Mouse (Mus musculus): ENCODE measurements at regions not wholly inside any gene's neighbourhood (a gene's known extent, or its start where the extent isn't known, plus 50 kb on each side); places are given as distances from the start of the nearest gene placed in this dataset.

DNA sequence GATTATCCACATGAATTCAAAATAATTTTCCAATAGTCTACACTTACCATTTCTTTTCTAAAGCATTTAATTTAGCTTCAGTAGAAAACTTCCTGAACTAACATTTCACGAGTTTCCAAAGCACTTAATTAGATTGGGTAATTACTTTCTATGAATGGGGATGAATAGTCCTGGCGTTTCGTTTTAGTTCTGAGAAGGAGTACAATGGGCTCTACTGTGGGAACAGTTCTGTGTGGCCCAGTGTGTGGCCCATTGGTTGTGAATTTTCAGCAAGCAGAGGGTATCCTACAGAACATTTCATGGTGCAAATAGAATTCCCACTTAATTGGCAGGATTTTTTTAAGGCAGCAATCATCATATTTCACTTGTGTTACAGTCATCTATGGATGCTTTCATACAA lies 95.5 kb downstream of the 1700017N19Rik start:
- DNase-seq (ENCODE audit: low spot score): no peak

DNA sequence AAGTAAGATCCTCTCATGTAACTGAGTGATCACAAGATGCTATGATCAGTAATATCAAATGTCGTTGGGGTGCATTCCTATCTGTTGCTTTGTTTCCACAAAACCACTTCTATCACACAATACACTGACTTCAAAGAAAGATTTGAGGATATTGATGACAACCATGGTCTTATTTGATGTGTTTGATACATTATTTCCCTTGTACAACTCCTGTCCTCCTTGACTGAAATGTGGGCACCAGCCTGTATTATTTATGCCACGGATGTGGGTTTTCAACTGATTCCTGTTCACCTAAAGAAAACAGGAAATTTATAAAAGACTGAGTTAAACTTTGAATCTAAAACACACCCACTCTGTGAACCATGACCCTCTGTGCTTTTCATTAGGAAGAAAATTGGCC lies 105.7 kb downstream of the 1700017N19Rik start:
- no peak for DNase-seq (ENCODE audit: low spot score)

DNA sequence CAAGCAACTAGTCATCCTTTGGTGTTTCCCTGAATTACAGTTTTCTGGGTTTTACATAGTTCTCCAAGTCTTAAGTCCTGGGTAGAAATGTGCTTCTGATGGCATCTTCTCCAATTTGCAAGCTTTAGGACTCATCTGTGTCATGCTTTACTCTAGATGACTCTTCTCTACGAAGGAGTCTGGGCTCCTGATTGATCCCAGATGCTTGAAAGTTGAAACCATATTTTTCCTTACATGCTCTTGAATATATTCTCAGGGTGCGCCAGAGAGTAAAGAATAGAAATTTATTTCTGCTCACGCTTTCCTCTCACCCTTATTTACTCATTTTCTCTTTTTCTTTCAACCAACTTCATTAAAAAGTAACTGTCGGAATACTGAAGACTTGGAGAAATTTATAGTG lies 108.9 kb downstream of the 1700017N19Rik start:
- no peak for DNase-seq (ENCODE audit: low spot score)

DNA sequence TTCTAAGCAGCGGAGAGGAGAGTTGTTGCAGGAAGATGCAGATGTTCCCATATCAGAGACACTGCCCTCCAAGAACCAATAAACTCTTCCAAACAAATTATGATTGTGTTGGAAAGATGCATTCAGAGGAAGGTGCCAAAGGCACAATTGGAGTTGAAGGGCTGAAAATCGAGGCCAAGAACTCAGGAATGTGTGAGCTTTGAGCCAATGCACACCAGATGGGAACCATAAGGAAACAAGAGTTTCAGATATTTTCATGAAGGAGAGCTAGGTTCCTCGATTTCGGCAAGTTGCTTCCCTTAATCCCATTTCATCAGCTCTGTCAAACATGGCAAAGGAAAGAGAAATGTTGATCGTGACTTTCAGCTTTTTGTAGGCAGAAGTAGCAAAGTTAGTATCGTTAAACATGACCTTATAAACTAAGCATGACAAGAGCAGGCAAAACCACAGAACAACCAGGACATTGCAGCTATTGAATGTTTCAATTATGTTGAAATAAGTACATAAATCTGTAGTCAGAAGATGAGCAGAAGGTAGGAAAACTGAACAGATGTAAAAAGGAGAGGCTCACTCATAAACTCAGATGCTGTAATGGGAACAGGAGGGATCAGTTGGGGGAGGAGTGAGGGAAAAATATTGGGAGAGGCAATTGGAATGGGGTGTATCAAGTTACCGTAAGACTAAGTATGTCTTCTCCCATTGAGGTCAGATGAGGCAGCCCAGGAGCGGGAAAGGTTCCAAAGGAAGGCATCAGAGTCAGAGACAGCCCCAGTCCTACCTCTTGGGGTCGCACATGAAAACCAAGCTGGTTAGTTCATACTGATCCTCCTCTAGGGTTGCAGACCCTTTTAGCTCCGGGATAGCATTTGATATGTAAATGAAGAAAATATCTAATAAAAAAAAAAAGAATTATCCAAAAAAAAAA lies 110.3 kb downstream of the 1700017N19Rik start:
- DNase-seq (ENCODE audit: low spot score): no peak

DNA sequence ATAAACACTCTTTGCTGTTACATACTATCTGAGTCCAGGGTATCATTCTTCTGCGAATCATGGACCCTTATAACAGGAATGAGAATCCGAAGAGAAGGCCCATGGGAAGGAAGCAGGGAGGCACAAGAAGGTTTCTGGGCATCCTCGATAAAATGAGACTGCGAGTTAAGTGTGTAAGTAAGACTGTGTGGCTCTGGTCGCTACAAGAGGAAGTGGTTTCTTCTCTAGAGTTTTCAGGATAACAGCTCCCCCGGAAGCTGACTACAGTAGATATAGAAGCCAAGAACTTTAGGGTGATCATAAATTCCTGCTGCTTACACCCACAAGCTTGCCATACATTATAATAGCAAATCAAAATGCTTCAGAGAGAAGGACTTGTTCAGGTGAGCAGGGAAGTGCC lies 111.7 kb downstream of the 1700017N19Rik start:
- no peak for DNase-seq (ENCODE audit: low spot score)

DNA sequence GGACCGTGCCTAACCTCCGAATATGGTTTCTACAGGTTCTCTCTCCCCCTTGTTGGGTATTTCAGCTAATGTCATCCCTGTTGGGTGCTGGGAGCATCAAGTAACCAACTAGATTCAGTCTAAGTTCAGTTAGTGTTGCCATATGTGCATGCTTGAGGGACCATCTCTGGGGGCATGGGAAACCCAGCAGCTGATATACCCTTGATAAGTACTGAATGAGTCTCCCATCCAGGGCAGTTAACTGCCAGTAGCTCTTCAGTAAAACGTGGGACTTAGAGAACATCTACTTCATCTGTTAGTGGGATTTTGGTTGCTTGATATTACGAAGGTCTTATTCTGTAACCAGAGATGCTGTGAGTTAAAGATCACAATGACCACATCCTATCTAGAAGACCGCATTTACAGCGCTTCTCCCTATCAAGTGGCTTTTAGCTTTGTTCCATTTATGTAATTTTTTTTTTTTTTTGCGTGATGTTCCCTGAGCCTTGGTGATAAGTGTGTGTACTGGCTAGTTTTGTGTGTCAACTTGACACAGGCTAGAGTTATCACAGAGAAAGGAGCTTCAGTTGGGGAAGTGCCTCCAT lies 125.9 kb downstream of the 1700017N19Rik start:
- no peak for DNase-seq (ENCODE audit: low spot score)

DNA sequence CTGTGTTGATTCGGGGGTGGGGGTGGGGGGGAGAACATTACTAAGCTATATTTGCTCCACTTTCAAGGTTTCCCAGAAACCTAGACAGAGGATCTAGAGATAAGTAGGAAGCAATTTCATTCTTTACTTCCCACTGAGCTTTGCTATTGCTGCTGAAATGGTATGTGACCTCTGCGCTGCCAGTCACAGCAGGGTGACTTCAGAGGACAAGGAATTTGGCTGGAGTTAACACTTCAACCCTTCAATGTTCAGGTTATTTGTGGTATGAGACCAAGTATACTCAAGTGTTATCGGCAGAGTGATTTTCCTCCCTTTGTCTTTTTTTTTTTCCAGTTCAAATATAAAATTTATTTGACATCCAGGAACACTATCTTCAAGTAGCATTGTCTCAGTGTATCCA lies 128.3 kb downstream of the 1700017N19Rik start:
- DNase-seq (ENCODE audit: low spot score): no peak

DNA sequence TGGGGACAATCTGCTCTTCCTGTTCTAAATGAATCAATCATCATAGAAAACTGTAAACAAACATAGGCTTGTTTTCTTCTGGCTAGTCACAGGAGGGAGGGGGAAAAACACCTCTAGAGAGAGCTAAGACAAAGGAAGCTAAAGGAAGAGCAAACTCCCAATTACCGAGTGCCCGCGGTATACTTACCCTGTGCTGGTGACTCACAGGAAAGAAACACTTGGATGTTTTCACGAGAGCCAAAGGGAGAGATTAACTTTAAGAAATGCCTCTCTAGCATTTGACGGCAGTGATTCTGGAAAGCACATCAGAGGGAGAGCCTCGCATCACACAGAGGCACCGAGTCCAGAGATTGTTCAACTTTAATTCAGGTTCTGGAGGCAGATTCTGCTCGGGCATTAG lies 151.0 kb downstream of the 1700017N19Rik start:
- DNase-seq (ENCODE audit: low spot score): no peak

DNA sequence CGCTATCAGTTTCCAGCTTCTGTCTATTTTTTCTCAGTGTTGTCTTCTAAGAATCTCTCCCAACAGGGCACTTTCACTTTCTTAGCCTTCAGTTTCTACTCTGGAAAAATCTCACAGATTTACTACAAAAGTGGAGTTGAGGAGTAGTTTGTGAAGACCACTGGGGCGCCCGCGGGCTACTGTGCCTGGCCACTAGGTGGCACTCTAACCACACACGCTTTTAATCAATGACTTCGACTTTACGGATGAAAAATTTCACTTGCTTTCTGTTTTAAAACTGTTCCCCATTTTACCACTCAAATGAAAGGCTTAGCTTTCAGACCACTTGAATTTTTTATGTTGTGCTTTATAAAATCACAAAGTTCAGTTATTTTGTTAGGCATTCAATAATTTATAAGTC lies 151.8 kb downstream of the 1700017N19Rik start:
- peak; percentile 37 for DNase-seq (ENCODE audit: low spot score)

DNA sequence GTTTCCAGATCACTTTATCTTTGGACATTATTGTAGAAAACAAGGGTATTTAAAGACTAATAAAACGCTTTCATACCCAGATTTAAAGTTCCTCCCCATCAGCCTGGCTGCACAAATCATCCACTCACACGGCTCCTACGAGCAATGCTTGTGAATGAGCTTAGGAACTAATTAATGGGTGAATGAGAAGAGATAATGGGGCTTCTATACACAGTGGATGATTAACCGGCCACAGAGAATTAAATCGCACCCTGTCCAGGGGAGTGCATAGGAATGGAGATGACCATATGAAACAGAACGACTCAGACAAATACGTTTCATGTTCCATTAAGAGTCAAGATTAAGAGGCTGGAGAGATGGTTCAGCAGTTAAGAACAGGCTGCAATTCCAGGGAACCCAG lies 155.9 kb downstream of the 1700017N19Rik start:
- DNase-seq (ENCODE audit: low spot score): no peak

DNA sequence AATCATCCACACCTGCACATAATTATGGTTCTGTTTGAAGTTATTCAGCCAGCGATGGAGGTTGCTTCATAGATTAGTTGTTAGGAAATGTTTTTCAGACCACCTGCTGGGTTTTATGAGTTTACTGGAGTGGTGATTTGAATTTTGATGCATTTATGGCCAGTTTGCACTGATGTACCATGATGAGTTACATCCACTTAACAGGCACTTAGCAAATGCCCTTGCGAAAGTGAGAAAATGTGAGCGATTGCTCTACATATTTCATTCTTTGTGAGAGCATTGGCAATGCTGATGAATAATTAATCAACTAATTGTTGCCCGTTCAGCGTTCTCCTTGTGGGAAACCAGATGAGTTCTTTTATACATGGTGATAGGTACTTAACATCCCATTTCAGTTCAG lies 164.7 kb downstream of the 1700017N19Rik start:
- no peak for DNase-seq (ENCODE audit: low spot score)

DNA sequence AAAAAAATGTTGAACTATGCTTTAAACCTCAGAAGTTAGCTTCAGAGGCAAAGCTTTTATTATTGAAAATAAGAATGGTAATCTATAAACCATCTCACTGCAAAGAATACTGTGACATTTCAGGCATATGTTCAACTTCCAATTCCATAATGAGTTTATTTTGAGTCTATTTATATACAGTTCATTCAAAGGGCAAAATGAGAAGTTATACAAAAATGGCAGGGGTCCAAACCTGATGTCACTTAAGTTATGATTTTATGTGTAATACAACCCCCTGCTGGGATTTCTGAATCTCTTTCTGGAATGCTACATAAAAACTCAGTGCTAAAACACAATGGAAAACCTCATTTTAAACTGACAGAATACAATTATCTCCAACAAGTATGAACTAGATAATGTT lies 184.0 kb downstream of the 1700017N19Rik start:
- no peak for DNase-seq (ENCODE audit: low spot score)

DNA sequence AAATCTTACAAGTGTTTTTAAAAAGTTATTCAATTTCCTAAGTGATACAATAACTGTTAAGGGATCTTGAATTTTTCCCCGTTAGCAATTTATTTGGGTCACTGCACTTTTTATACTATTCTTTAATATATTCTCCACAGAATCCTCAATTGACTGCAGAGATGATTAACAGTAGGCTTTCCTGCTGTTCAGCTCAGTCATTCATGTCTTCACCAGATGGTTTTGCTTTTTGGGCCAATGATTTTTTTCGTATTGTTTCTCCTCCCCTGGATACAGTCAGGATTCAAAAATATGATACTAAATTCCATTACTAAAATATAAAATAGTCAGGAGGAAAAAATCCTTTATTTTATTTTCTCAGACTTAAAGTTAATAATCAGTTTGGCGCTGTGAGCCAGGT lies 201.9 kb downstream of the 1700017N19Rik start:
- no peak for DNase-seq (ENCODE audit: low spot score)

DNA sequence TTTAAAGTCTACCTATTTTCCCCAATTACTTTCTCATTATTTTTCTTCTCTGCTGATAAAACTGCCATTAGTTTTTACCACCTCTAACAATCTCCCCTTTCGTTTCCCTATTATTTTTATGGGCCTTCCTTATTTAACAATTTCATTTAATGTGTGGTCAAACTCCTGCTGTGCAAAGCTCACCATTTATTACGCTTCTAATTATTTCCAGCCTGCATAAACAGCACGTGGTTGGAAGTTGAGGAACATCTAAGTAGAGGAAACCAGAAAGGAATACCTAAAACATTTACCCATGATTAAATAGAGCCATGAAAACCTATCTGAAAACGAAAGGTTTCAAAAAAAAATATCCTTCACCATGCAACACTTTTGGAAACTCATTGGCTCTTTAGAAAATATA lies 202.3 kb downstream of the 1700017N19Rik start:
- DNase-seq (ENCODE audit: low spot score): no peak

DNA sequence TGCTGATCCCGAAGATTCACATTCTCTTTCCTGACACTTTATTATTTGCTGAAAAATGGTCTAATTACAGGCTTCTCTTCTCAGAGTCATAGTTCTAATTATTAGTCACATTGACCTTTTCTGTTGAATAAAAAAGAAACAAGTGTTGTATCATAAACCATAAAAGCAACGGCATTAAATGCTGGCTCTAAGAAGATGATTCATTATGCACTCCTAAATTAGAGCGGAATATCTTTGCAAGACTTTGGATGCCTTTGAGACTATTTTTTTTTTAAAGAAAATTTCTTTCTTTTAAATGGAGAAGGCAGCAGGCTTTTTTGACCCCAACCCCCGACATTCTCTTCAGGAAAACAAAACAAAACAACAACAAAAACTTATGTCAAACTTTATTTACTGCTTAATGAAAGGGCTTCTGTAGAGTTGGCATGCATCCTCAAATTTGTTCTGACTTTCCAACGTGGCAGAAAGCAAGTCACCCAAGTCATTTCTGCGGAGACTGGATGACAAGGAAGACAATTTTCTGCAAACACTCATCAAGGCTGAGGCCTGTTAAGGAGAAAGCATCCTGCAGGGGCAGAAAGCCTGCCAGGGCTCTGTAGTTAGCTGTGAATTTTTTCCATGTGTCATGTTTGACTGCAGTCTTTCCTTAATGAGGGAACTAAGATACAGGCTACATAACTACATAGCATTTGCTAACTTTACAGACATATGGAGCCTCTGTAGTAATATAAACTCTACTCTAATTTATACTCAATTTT lies 205.1 kb downstream of the 1700017N19Rik start:
- DNase-seq (ENCODE audit: low spot score): no peak

DNA sequence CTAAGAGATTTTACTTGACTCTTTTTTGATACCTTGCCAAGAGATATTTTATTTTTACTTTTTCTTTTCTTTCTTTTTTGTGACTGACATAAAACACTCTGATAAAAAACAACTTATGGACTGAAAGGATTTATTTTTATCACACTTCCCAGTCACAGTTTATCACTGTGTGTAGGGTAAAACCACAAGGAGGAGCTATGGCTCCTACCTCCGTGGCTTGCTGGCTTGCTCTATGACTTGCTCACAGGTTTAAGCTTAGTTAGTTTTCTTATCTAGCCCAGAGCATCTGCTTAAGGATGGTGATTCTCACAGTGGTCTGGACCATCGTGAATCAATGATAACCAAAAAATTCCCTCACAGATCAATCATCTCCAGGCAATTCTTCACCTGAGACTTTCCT lies 221.4 kb downstream of the 1700017N19Rik start:
- DNase-seq (ENCODE audit: low spot score): no peak

DNA sequence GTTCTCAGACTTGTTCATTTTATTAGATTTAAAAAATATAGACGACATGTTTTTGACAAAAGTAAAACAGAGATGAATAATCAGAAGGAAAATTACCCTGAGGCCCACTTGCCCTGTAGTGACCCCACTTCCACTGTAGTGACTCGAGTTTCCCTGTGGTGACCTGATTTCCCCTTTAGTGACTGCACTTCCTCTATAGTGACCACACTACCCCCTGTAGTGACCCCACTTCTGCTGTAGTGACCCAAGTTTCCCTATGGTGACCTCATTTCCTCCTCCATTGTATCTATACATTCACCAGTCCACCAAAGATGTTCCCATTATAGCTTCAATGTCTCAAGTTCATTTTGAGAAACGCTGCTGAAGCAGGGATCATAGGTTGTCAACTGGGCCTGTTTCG lies 244.5 kb downstream of the 1700017N19Rik start:
- no peak for DNase-seq (ENCODE audit: low spot score)

DNA sequence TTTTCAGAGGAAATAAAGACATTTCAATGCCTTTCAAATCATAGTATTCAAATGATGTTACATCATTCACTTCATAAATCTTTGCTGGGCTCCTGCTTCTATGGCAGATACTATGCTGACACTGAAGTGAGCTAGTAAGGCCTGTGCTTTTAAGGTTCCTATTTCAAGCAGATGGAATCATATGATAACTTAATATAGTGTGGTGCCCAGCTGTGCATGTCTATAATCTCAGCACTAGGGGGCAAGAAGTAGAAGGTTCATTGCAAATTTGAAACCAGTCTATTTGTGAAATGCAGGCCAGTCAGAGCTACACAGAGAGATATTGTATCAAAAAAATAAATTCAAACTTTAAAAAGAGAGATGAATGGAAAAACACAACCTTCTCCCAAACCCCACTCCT lies 262.9 kb downstream of the 1700017N19Rik start:
- DNase-seq (ENCODE audit: low spot score): no peak

DNA sequence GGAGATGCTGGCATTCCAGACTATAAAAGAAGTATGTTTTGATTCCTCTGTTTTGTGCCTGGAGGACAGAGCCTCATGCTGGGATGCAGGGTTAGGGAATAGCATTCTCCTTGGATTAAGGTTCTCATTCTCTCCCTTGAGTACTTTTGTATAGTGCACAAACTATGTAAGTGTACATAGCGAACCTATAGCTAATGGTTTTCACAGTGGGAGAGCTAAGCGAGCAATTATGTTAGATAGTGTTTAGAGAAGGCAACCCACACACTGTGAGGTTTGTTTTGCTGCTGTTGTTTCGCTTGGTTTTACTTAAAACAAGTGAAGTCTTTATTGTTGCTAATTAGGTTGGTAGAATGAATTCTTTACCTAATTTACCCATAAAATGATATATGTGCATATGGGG lies 266.2 kb downstream of the 1700017N19Rik start:
- no peak for DNase-seq (ENCODE audit: low spot score)

DNA sequence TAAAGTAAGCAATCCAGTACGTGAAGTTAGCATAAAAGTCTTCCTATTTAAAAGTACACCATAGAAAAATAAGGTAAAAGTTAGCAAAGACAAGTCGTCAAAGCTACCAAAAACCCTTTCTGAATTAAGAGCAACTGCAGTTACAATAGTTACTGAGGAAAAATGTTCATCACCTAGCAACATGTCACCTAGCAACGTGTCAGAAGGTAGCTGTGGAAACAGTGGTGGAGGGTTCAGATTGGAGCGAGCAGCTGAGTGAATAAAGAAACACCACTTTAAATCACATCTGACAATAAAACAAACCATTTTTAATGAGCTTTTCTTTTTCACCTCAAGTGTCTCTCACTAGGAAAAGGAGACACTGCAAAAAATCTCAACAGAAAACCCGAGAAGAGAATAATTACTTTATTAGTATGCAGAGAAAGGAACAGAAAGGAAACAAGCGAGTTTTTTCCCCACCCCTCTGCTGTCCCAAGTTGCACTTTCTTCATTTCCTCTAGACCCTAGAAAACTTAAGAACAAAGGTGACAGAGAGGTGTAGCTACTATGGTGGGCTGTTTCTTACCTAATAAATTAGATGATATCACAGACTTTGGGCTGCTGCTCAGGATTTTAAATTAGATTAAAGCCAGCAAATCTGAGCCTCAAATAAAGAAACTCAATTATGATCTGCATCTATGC lies 275.4 kb downstream of the 1700017N19Rik start:
- DNase-seq (ENCODE audit: low spot score): no peak

DNA sequence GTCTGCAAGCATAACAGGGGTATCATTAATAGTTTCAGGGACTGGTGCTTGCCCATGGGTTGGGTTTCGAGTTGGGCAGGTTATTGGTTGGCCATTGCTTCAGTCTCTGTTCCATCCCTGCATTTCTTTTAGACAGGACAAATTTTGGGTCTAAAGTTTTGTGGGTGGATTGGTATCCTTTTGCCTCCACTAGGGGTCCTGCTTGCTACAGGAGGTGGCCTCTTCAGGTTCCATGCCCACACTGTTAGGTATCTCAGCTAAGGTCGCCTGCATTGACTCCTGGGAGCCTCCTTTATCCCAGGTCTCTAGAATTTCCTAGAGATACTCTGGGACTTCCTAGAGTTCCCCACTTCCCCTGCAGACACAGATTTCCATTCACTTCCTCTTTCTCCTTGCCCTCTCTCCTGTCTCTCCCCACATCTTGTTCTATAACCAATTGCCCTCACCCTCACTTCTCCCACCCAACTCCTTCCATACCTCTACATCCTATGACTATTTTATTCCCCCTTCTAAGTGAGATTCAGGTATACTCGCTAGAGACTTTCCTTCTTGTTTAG lies 278.2 kb downstream of the 1700017N19Rik start:
- DNase-seq (ENCODE audit: low spot score): no peak

DNA sequence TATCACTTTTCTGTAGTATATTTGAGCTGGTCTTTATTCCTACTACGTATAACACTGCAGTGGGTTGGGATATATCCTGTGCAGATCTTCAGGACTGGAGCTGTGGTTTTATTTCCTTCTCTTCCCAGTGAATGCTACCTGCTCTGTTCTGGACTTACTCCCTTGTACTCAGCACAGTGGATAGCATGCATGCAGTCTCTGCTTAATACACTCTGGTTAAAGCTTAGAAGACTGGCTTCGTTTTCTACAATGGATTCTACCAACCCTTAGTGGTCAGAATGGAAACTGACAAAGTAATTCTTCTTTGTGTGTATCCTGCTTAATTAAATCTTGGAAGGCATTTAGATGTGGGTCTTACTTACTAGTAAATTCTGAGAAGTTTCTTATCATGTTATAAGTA lies 292.3 kb downstream of the 1700017N19Rik start:
- no peak for DNase-seq (ENCODE audit: low spot score)
